Mouse (Mus musculus): ENCODE data around the gene Il21.

Gene Il21

DNA sequence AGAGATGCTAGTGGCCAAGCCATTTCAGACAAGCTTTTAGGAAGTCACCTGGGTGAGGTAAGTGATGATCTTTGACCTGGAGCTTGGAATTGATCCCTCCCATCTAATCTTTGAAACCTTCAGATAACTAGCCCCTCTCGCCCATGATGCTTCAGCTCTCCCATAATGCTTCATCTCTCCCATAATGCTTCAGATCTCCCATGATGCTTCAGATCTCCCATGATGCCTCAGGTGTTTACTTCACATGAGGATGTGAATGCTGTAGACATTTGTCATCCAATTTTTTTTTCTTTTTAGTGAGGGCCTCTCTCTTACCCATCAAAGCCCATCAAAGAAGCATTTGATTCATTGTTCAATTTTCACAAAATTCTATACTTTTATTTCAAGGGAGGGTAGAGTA is 46.9 kb downstream of the Il21 start:
- DNase-seq: no peak

DNA sequence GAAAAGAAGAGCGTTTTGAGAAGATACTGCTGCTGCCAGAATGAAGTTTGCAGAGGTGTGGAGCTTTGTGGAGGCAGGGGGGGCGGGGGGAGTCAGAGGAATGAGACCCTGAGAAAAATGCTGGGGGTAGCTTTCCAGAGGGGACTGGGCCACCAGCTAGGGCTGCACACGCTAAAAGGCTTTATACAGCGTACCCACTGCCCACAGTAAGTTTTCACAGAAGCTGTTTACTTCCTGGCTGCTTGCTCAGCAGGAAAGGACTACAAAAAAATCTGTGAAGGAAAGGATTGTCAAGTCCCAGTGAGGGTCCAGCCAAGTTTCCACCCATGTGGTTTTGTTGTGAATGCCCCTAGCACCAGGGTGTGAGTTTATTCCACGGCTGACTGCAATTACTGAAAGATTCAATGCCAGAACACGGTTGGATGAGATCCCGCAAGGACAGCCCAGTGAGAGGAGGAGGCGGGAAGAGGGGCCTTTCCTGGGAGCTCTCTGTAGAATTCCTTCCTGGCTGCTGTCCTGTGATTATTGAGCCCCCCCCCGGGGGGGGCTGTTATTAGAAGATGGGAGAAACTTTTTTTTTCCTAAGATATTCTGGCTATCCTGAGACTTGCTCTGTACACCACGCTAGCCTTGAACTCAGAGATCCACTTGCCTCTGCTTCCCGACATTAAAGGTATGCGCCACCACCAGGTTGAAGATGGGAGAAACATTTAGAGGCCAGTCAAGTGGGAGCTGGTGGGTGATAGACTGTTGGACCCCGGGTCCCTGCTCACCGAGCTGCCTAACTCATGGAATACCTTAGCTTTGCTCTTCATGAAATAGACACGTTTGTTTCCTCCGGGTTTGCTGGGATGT is 49.8 kb downstream of the Il21 start:
- DNase-seq: no peak

DNA sequence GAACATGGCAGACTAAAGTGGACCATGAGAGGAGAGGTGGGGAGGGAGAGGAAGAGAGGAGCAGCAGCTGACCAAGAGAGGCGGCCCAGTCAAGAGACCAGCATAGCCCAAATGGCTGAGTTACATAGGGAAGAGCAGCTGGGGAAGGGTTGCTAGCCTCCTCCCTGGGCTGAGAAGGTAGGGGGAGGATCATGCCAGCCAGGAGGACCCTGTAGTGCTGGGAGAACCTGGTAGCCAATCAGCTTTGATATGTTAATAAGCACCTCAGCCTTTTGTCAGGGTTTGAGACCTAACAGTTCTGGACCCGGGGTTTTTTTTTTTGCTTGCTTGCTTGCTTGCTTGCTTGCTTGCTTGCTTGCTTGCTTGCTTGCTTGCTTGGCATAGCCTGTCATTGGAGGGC is 51.4 kb downstream of the Il21 start:
- DNase-seq: no peak

DNA sequence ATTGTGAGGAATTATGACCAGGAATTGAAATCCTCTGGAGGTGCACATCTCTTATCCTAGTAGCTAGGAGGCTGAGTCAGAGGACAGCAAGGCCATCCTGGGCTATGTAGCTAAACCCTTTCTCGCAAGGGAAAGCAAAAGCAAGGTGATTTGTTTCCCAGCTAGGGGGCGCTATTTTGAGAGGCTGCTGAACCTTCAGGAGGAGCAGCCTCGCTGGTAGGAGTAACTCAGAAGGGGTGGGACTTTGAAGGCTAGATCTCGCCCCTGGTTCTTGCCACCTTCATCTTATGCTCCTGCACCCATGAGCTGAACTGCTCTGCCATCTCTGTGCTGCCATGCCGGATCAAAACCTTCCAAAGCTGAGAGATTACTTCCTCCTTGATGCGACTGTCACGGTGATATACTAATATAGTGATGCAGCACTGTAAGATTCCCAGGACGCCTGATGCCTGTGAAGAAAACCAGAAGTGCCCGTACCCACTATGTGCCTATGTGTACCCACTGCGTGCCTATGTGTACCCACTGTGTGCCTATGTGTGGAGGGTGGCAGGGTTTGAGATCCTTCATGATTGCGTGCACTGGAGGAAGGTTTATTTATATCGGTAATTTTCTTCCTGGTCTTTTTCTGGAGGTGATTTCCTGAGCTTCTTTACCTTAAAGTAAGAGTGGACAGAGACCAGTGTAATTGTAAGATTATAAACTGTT is 52.2 kb downstream of the Il21 start:
- DNase-seq: peak; percentile 19 to 21

DNA sequence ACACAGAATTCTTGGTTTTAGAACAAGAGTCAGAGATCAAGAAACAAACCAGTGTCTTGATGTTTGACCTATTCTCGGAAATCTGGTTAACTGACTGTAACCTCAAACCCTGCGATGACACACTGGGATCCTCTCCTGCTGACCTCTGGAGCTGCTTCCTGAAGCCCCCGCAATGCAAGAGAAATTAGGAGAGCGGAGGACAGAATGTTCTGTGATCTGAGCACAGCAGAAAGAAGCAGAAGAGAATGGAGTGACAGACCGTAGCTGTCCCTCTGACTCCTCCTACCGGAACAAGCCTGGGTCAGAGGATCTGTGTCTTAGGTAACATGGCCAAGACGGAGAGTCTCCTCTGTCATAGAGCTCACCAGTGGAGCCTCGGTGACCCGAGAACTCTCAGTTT is 53.0 kb downstream of the Il21 start:
- no peak for DNase-seq

DNA sequence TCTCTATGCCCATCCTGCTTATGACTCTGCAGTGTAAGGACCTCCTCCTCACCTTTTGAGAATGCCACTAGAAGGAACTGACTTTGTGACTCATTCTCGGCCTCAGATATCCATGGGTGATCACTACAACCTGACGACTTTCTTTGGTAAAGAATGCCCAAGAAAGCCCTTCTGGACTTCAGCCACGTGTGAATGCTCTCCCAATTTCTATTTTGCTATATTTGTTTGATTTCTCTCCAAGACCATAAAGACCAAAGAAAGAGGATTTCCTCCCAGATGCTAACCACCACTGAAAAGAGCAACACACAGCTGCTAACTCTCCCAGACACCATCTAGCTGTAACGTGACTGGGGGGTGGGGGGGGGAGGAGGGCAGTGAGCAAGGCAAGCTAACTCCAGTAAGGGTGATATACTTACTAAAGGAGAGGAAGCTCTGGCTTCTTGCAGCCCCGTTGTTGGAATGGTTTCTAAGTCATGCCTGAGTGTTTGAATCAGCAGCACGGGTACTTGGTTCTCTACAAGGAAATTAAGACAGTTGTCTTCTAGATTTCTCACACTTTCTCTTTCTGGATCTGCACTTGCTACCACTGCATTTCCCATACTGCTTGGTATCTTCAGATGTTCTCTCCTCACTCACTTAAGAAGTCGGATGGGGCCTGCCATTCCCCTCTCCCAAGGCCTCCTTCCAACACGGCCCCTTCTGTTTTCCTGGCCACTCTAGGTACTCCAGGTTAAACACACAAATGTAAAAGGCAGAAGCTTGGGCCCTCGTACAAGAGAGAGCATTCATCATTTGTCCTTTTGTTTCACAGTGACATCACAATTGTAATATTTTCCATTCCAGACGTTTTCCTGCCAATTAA is 57.5 kb downstream of the Il21 start:
- no peak for DNase-seq

DNA sequence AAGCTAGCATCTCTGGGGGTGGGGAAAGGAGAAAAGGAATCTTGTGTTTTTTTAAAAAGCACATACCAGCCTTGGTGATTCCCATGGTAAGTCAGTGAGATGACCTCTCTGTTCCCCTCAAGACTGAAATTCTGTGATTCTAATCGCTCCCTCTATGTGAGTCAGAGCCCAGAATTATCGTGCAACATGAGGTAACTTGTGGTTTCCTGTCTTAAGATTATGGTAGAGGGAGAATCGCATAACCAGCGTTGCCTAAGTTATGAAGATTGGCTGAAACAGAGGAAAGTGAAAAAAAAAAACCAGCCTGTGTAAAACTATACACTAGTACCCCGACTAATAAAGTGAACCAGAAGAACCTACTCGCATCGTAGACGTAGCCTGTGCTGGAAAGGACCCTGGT is 59.2 kb downstream of the Il21 start:
- no peak for DNase-seq

All from thymus, postnatal 36 days (tissue).